Mouse (Mus musculus) CH12F3 (cell line): Measurements from ENCODE around the gene Elfn2.

ENCODE experiments used
- in situ Hi-C: fragments of 300-500 bp; cut with MboI; formaldehyde crosslinking; loops from 2 replicates; pipeline ENCODE4 v1.14.3; 2020; ENCODE audit warnings: low sequenced_read_pairs

The Elfn2 gene

GRCm38 (mm10) chr15:78726697-78727096 lies 8.1 kb upstream of the Elfn2 start:
- in situ Hi-C loops: no loop called here

- in situ Hi-C loops: no loop called here
Measured at GRCm38 (mm10) chr15:78720532-78720931, 2.0 kb upstream of the Elfn2 start.

- in situ Hi-C loops: no loop called here
Measured at GRCm38 (mm10) chr15:78720094-78720493, 1.5 kb upstream of the Elfn2 start.

GRCm38 (mm10) chr15:78719416-78719815 lies 845 bp upstream of the Elfn2 start:
- in situ Hi-C loops: no loop called here

- in situ Hi-C loops: no loop called here
Measured at GRCm38 (mm10) chr15:78716936-78717335, 1.6 kb downstream of the Elfn2 start.

GRCm38 (mm10) chr15:78715856-78716255 lies 2.7 kb downstream of the Elfn2 start:
- in situ Hi-C loops: no loop called here

- in situ Hi-C loops: no loop called here
Measured at GRCm38 (mm10) chr15:78713751-78714150, 4.8 kb downstream of the Elfn2 start.

GRCm38 (mm10) chr15:78712335-78713258 lies 6.0 kb downstream of the Elfn2 start:
- in situ Hi-C loops: no loop called here

- in situ Hi-C loops: no loop called here
Measured at GRCm38 (mm10) chr15:78711935-78712334, 6.6 kb downstream of the Elfn2 start.

GRCm38 (mm10) chr15:78710634-78711033 lies 7.9 kb downstream of the Elfn2 start:
- in situ Hi-C loops: no loop called here

GRCm38 (mm10) chr15:78709767-78710166 lies 8.8 kb downstream of the Elfn2 start:
- in situ Hi-C loops: no loop called here

GRCm38 (mm10) chr15:78706630-78707029 lies 11.9 kb downstream of the Elfn2 start:
- in situ Hi-C loops: no loop called here

GRCm38 (mm10) chr15:78704824-78705223 lies 13.7 kb downstream of the Elfn2 start:
- in situ Hi-C loops: no loop called here

GRCm38 (mm10) chr15:78704007-78704406 lies 14.6 kb downstream of the Elfn2 start:
- in situ Hi-C loops: no loop called here

- in situ Hi-C loops: no loop called here
Measured at GRCm38 (mm10) chr15:78700420-78700819, 18.2 kb downstream of the Elfn2 start.

GRCm38 (mm10) chr15:78699513-78699912 lies 19.1 kb downstream of the Elfn2 start:
- in situ Hi-C loops: no loop called here

GRCm38 (mm10) chr15:78698491-78699135 lies 20.0 kb downstream of the Elfn2 start:
- in situ Hi-C loops: no loop called here

GRCm38 (mm10) chr15:78698084-78698483 lies 20.5 kb downstream of the Elfn2 start:
- in situ Hi-C loops: no loop called here

GRCm38 (mm10) chr15:78695745-78696144 lies 22.8 kb downstream of the Elfn2 start:
- in situ Hi-C loops: no loop called here

GRCm38 (mm10) chr15:78692505-78692904 lies 26.1 kb downstream of the Elfn2 start:
- in situ Hi-C loops: no loop called here

- in situ Hi-C loops: no loop called here
Measured at GRCm38 (mm10) chr15:78690716-78691115, 27.9 kb downstream of the Elfn2 start.

GRCm38 (mm10) chr15:78686910-78687309 lies 31.7 kb downstream of the Elfn2 start:
- in situ Hi-C loops: no loop called here
